Mouse (Mus musculus): ENCODE data around the gene Rlf. TPM values are rescaled to one million over a fixed set of nuclear protein-coding genes. Genes with fewer than 3 reads are reported as not detected.
"Not testable (repeated sequence)": the region's sequence is repeated elsewhere in the genome, so short reads cannot be mapped to it uniquely, and the experiment has no call there.

The Rlf gene
- polyA plus RNA-seq, 1 experiment from 2014 or later, result 24.0 TPM

DNA sequence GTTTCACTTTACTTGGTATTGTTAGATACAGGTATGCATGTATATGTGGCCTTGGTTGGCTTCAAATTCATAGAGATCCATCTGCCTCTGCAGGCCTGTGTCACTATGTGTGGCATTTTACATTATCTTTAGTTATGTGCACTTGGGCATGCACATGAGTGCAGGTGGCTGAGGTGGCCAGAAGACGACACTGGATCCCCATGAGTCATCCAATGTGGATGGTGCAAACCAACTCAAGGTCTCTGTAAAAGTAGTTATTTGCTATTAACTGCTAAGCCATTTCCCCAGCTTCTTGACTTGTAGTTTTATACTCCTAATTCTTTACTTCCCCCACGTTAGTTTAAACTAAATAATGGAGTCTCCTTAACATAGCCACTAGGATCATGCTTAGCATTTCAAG lies 22.6 kb downstream of the Rlf start:
- WGBS, result 98% methylated on average over 2 of the region's 2 CpGs
- H3K27ac ChIP-seq (replicated peaks; ENCODE audit: low read depth, low read length), result no peak overlapping the region
- H3K9ac ChIP-seq (ENCODE audit: low read length), result no peak overlapping the region
- DNase-seq (ENCODE audit: low spot score), result no peak
- H3K4me3 ChIP-seq (ENCODE audit: low read depth, low read length), result no peak overlapping the region
- no peak for ATAC-seq (ENCODE audit: insufficient number of reproducible peaks, low FRiP score, low TSS enrichment, low read depth)
- H3K27me3 ChIP-seq (ENCODE audit: control insufficient read depth, insufficient read depth, low read length), result no peaks in the 10 kb centered on the region
- no peaks in the 10 kb centered on the region for H3K4me1 ChIP-seq (ENCODE audit: control insufficient read depth, insufficient read depth, low read length)
- H3K36me3 ChIP-seq (ENCODE audit: control insufficient read depth, insufficient read depth, low read length), result peaks cover 5% of the 10 kb centered on the region
- H3K4me2 ChIP-seq (ENCODE audit: low read depth, severe bottlenecking), result no peak overlapping the region
- no peaks in the 10 kb centered on the region for H3K9me3 ChIP-seq (ENCODE audit: control insufficient read depth, low read length)

GRCm38 (mm10) chr4:121189341-121189740 lies 25.5 kb downstream of the Rlf start:
- Histone ChIP-seq H3K27me3 (ENCODE audit: control insufficient read depth, insufficient read depth, low read length) (no peaks in the 10 kb centered on the region), H3K4me1 (ENCODE audit: control insufficient read depth, insufficient read depth, low read length) (no peaks in the 10 kb centered on the region), H3K9me3 (ENCODE audit: control insufficient read depth, low read length) (no peaks in the 10 kb centered on the region), H3K9ac (ENCODE audit: low read length) (no peak overlapping the region), H3K4me2 (ENCODE audit: low read depth, severe bottlenecking) (no peak overlapping the region), H3K36me3 (ENCODE audit: control insufficient read depth, insufficient read depth, low read length) (peaks cover 5% of the 10 kb centered on the region), H3K27ac (replicated peaks; ENCODE audit: low read depth, low read length) (no peak overlapping the region), H3K4me3 (ENCODE audit: low read depth, low read length) (no peak overlapping the region)
- ATAC-seq (ENCODE audit: insufficient number of reproducible peaks, low FRiP score, low TSS enrichment, low read depth) (no peak), DNase-seq (ENCODE audit: low spot score) (no peak)
- 93% methylated on average over 3 of the region's 3 CpGs for WGBS

GRCm38 (mm10) chr4:121179669-121180068 lies 35.2 kb downstream of the Rlf start:
- Histone ChIP-seq H3K9ac (ENCODE audit: low read length) (no peak overlapping the region), H3K4me3 (ENCODE audit: low read depth, low read length) (no peak overlapping the region), H3K4me2 (ENCODE audit: low read depth, severe bottlenecking) (no peak overlapping the region), H3K27me3 (ENCODE audit: control insufficient read depth, insufficient read depth, low read length) (no peaks in the 10 kb centered on the region), H3K9me3 (ENCODE audit: control insufficient read depth, low read length) (no peaks in the 10 kb centered on the region), H3K36me3 (ENCODE audit: control insufficient read depth, insufficient read depth, low read length) (peaks cover 5% of the 10 kb centered on the region; the same call in 1 of the 2 replicates), H3K27ac (replicated peaks; ENCODE audit: low read depth, low read length) (no peak overlapping the region), H3K4me1 (ENCODE audit: control insufficient read depth, insufficient read depth, low read length) (no peaks in the 10 kb centered on the region)
- WGBS, result 94% methylated on average over 3 of the region's 3 CpGs
- DNase-seq (ENCODE audit: low spot score) (no peak), ATAC-seq (ENCODE audit: insufficient number of reproducible peaks, low FRiP score, low TSS enrichment, low read depth) (no peak)

GRCm38 (mm10) chr4:121167656-121168055 lies 47.2 kb downstream of the Rlf start:
- peaks cover 15% of the 10 kb centered on the region; the same call in 1 of the 2 replicates for H3K36me3 ChIP-seq (ENCODE audit: control insufficient read depth, insufficient read depth, low read length)
- no peaks in the 10 kb centered on the region for H3K9me3 ChIP-seq (ENCODE audit: control insufficient read depth, low read length)
- WGBS, result 92% methylated on average over 2 of the region's 2 CpGs
- no peaks in the 10 kb centered on the region for H3K4me1 ChIP-seq (ENCODE audit: control insufficient read depth, insufficient read depth, low read length)
- no peak overlapping the region for H3K4me3 ChIP-seq (ENCODE audit: low read depth, low read length)
- H3K4me2 ChIP-seq (ENCODE audit: low read depth, severe bottlenecking), result no peak overlapping the region
- ATAC-seq (ENCODE audit: insufficient number of reproducible peaks, low FRiP score, low TSS enrichment, low read depth) (no peak), DNase-seq (ENCODE audit: low spot score) (no peak)
- H3K27me3 ChIP-seq (ENCODE audit: control insufficient read depth, insufficient read depth, low read length), result no peaks in the 10 kb centered on the region
- no peak overlapping the region for H3K27ac ChIP-seq (replicated peaks; ENCODE audit: low read depth, low read length)
- H3K9ac ChIP-seq (ENCODE audit: low read length), result no peak overlapping the region

- H3K9me3 ChIP-seq (ENCODE audit: control insufficient read depth, low read length); H3K9ac ChIP-seq (ENCODE audit: low read length); H3K4me1 ChIP-seq (ENCODE audit: control insufficient read depth, insufficient read depth, low read length); H3K27me3 ChIP-seq (ENCODE audit: control insufficient read depth, insufficient read depth, low read length); DNase-seq (ENCODE audit: low spot score); H3K4me2 ChIP-seq (ENCODE audit: low read depth, severe bottlenecking); H3K4me3 ChIP-seq (ENCODE audit: low read depth, low read length); ATAC-seq (ENCODE audit: insufficient number of reproducible peaks, low FRiP score, low TSS enrichment, low read depth); H3K27ac ChIP-seq (replicated peaks; ENCODE audit: low read depth, low read length): not testable (repeated sequence)
- whole genome bisulfite sequencing, result 84% methylated on average over 3 of the region's 5 CpGs
- peaks cover 13% of the 10 kb centered on the region; the same call in 1 of the 2 replicates for H3K36me3 ChIP-seq (ENCODE audit: control insufficient read depth, insufficient read depth, low read length)
These were observed 48.2 kb downstream of the Rlf start for GRCm38 (mm10) chr4:121166697-121167096.

DNA sequence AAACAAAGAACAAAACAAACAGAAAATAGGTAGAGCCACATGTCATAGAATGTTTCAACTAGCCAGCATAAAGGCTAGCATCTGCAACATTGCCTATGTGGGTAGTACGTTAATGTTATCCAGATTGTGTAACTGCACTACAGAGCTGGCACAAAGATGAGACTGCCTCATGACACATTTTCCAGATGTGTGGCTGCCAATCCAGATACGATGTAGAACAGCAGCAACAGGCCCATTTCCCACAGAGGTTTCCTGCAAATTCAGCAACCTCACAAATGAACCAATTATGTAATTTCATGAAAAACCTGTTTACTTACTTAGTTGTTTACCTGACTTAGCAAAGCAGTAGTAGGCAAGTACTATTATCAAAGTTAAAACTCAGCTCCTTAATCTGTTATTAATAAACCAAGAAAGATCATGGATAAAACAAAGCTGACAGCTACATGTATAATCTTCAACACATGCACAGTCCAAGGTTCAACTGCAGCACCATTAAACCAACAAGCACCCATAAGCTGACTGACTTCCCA lies 51.3 kb downstream of the Rlf start:
- Histone ChIP-seq H3K27me3 (ENCODE audit: control insufficient read depth, insufficient read depth, low read length) (no peaks in the 10 kb centered on the region), H3K4me2 (ENCODE audit: low read depth, severe bottlenecking) (no peak overlapping the region), H3K9ac (ENCODE audit: low read length) (no peak overlapping the region), H3K9me3 (ENCODE audit: control insufficient read depth, low read length) (no peaks in the 10 kb centered on the region), H3K4me3 (ENCODE audit: low read depth, low read length) (no peak overlapping the region), H3K36me3 (ENCODE audit: control insufficient read depth, insufficient read depth, low read length) (peaks cover 8% of the 10 kb centered on the region; the same call in 1 of the 2 replicates), H3K27ac (replicated peaks; ENCODE audit: low read depth, low read length) (no peak overlapping the region), H3K4me1 (ENCODE audit: control insufficient read depth, insufficient read depth, low read length) (no peaks in the 10 kb centered on the region)
- no peak for ATAC-seq (ENCODE audit: insufficient number of reproducible peaks, low FRiP score, low TSS enrichment, low read depth)
- no peak for DNase-seq (ENCODE audit: low spot score)
- 90% methylated on average over 2 of the region's 2 CpGs for WGBS

DNA sequence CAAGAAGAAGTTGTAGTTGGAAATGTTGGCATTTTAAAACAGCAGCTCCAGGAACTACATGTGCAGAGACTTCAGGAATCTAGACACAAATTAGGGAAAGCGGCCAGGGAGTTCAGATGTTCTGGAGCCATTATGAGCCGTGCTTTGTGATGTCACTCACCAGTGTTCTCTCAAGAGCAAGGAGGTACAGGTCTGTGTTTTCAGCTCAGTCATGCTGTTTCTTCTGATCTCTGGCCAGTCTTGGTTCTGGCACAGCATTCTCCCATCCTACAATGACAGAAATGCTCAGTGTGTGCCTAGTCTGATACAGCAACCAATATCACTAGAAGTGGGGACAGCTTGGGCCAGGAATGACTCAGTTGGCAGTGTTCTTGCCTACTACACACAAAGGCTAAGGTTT lies 105.8 kb downstream of the Rlf start, which contains the start of gene Tmco2:
Gene Tmco2, minus strand, starts transcription at position 101 of the 400 bp plus-strand sequence.
- 92% methylated on average over 2 of the region's 2 CpGs for WGBS

GRCm38 (mm10) chr4:121103304-121103703 lies 111.6 kb downstream of the Rlf start:
- H3K27me3 ChIP-seq (ENCODE audit: control insufficient read depth, insufficient read depth, low read length), result no peaks in the 10 kb centered on the region
- H3K4me3 ChIP-seq (ENCODE audit: low read depth, low read length), result no peak overlapping the region
- H3K36me3 ChIP-seq (ENCODE audit: control insufficient read depth, insufficient read depth, low read length), result no peaks in the 10 kb centered on the region
- no peaks in the 10 kb centered on the region for H3K4me1 ChIP-seq (ENCODE audit: control insufficient read depth, insufficient read depth, low read length)
- ATAC-seq (ENCODE audit: insufficient number of reproducible peaks, low FRiP score, low TSS enrichment, low read depth) (no peak), DNase-seq (ENCODE audit: low spot score) (no peak)
- H3K4me2 ChIP-seq (ENCODE audit: low read depth, severe bottlenecking), result no peak overlapping the region
- H3K27ac ChIP-seq (replicated peaks; ENCODE audit: low read depth, low read length), result no peak overlapping the region
- no peak overlapping the region for H3K9ac ChIP-seq (ENCODE audit: low read length)
- H3K9me3 ChIP-seq (ENCODE audit: control insufficient read depth, low read length), result no peaks in the 10 kb centered on the region
- WGBS, result 87% methylated on average over 4 of the region's 4 CpGs

More for the DNA sequence above, 105.8 kb downstream of the Rlf start, which contains the start of gene Tmco2:
- Histone ChIP-seq H3K9ac (ENCODE audit: low read length) (no peak within 1 kb of the TSS), H3K27ac (replicated peaks; ENCODE audit: low read depth, low read length) (no peak within 1 kb of the TSS), H3K9me3 (ENCODE audit: control insufficient read depth, low read length) (no peaks in the 10 kb centered on the region), H3K4me2 (ENCODE audit: low read depth, severe bottlenecking) (no peak within 1 kb of the TSS), H3K4me3 (ENCODE audit: low read depth, low read length) (no peak within 1 kb of the TSS), H3K27me3 (ENCODE audit: control insufficient read depth, insufficient read depth, low read length) (no peaks in the 10 kb centered on the region), H3K4me1 (ENCODE audit: control insufficient read depth, insufficient read depth, low read length) (no peaks in the 10 kb centered on the region), H3K36me3 (ENCODE audit: control insufficient read depth, insufficient read depth, low read length) (no peaks in the 10 kb centered on the region)
- no peak for ATAC-seq (ENCODE audit: insufficient number of reproducible peaks, low FRiP score, low TSS enrichment, low read depth)
- no peak for DNase-seq (ENCODE audit: low spot score)

All from limb, embryonic 11.5 days (tissue).